Mouse (Mus musculus) hindbrain, embryonic 13.5 days (tissue): ENCODE results near the gene Rexo4. TPM values are rescaled to one million over a fixed set of nuclear protein-coding genes. Genes with fewer than 3 reads are reported as not detected.

ENCODE experiments used
- ATAC-seq: fragments of 200-750 bp; cut with Nextera tagmentation; 2 replicates; pipeline ENCODE4 v1.8.0; 2017; ENCODE audit warnings: moderate TSS enrichment; ENCODE audit not compliant: low FRiP score
- H3K27ac ChIP-seq: fragments of 300-500 bp; sonication (generic); 2 replicates; pipeline ENCODE4 v1.5.1; 2015; ENCODE audit warnings: inconsistent platforms, mild to moderate bottlenecking, moderate library complexity
- H3K27me3 ChIP-seq: fragments of 300-500 bp; sonication (generic); 2 replicates; pipeline ENCODE4 v1.6.1; 2015; ENCODE audit warnings: mild to moderate bottlenecking, inconsistent platforms
- H3K36me3 ChIP-seq: fragments of 300-500 bp; sonication (generic); 2 replicates; pipeline ENCODE4 v1.6.1; 2015; ENCODE audit warnings: mild to moderate bottlenecking, inconsistent platforms
- H3K4me1 ChIP-seq: fragments of 300-500 bp; sonication (generic); replicated peaks from 2 replicates; pipeline ENCODE4 v1.6.1; 2015; ENCODE audit warnings: inconsistent platforms
- H3K4me2 ChIP-seq: fragments of 300-500 bp; sonication (generic); 2 replicates; pipeline ENCODE4 v1.6.1; 2015; ENCODE audit warnings: inconsistent platforms, mild to moderate bottlenecking, moderate library complexity
- H3K4me3 ChIP-seq: fragments of 300-500 bp; sonication (generic); 2 replicates; pipeline ENCODE4 v1.5.1; 2015; ENCODE audit warnings: mild to moderate bottlenecking, inconsistent platforms
- H3K9ac ChIP-seq: fragments of 300-500 bp; sonication (generic); 2 replicates; pipeline ENCODE4 v1.6.1; 2015; ENCODE audit warnings: mild to moderate bottlenecking, inconsistent platforms
- H3K9me3 ChIP-seq: fragments of 300-500 bp; sonication (generic); 2 replicates; pipeline ENCODE4 v1.6.1; 2016; ENCODE audit warnings: inconsistent platforms
- WGBS: fragments of 180-500 bp; shearing (Covaris S2); methylation state at CpG from one replicate; pipeline ENCODE4 v1.1.7; 2015; 5-methylcytosine and 5-hydroxymethylcytosine counted together
- polyA plus RNA-seq: library from polyadenylated mRNA; unstranded; fragments of >200 nt; fragmentation: Nextera tagmentation; extraction: Ambion mirVana; gene quantifications from 2 replicates; pipeline ENCODE4 v1.2.1, GENCODE M21; 2015

Gene Rexo4
- polyA plus RNA-seq, 1 experiment from 2014 or later: 35.9 TPM

DNA sequence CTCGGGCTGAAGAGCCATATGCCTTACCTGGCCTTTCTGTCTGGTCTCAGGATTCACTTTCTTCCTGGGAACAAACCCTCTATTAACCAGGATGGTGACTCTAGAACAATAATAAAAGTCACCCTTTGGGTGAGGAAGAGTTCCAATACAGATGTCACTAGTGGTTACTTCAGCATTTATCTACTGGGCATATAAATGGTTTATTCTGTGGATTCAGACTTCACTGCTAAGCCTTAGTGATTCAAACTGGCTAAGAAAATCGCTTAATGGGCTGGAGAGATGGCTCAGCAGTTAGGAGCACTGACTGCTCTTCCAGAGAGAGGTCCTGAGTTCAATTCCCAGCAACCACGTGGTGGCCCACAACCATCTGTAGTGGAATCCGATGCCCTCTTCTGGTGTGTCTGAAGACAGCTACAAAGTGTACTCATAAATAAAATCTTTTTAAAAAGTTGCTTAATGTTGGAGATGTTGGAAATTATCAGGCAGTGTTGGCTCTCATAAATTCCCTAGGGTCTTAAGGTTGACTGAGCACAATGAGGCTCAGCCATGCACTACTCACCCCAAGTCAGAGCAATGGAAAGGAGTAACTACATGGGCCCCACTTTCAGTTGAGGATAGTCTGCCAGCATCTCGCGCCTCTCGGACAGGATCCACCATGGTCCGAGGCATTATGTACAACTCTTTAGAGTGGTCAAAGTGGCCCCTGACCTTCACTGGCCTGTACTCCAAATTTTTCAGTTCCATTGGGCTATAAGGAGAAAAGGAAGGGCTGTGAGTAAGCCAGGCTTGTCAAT, 49.8 kb downstream of the Rexo4 start:
- Histone ChIP-seq H3K4me3 (no peak overlapping the region), H3K9me3 (no peaks in the 10 kb centered on the region), H3K36me3 (peaks cover 52% of the 10 kb centered on the region), H3K27me3 (no peaks in the 10 kb centered on the region), H3K27ac (no peak overlapping the region), H3K9ac (no peak overlapping the region), H3K4me1 (peaks cover 58% of the 10 kb centered on the region), H3K4me2 (peak overlapping the region; percentile 100; the same call in 1 of the 2 replicates)
- ATAC-seq: no peak
- WGBS: 67% methylated on average over 8 of the region's 8 CpGs

DNA sequence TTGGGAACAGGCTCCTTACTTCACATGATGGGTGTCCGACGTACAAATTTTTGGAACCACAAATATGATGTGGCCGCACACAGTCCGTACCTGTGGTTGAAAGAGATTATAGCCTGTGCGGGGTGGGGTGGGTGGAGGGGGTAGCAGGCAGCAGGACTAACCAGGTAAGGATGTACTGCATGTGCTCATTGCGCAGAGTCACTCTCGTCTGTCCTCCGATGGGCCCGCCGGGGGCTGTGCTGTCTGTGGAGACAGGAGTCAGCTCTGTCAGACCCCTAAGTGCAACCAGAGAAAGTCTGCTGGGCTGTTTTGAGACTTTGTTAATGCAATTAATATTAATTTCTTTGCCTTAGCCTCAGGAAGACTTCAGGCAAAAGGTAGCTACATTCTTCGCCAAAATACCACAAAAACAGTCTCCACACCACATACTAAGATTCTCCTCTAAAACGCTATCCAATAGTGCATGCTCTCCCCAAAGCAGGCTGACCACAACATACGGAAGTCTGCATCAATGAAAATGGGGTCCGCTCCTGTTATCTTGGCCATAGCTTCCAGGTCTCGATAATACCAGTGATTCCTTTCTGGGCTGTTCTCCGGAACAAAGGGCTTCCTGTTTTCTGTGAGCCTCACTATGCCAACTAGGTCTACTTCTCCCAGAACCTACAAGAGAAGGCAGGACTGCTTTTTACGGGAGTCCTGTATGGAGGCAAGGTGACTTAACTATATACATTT, 50.6 kb downstream of the Rexo4 start:
- Histone ChIP-seq H3K4me2 (no peak overlapping the region), H3K9me3 (no peaks in the 10 kb centered on the region), H3K27ac (no peak overlapping the region), H3K4me3 (no peak overlapping the region), H3K9ac (no peak overlapping the region), H3K4me1 (peaks cover 65% of the 10 kb centered on the region), H3K27me3 (no peaks in the 10 kb centered on the region), H3K36me3 (peaks cover 45% of the 10 kb centered on the region)
- WGBS: 91% methylated on average over 17 of the region's 17 CpGs
- ATAC-seq: no peak

DNA sequence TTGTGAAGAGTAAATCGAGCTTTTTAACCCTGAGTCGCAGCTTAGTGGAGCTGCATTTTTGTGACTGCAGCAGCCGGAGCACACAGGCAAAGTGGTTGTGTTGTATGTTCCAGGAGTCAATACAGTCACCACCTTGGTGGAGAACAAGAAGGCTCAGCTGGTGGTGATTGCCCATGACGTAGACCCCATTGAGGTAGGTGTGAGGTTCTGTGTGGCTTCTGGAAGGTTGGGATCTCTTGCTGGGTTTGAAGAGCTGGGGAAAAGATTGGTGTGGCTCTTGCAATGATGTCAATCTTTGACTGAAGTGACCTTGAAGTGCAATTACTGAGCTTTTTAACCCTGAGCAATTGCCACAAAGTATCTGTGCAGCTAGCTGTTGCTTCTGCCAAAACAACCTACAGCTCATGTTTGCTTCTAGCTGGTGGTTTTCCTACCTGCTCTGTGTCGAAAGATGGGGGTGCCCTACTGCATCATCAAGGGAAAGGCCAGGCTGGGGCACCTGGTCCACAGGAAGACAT, 51.9 kb downstream of the Rexo4 start:
- ATAC-seq: no peak
- peaks cover 65% of the 10 kb centered on the region for H3K4me1 ChIP-seq
- no peak overlapping the region for H3K27ac ChIP-seq

DNA sequence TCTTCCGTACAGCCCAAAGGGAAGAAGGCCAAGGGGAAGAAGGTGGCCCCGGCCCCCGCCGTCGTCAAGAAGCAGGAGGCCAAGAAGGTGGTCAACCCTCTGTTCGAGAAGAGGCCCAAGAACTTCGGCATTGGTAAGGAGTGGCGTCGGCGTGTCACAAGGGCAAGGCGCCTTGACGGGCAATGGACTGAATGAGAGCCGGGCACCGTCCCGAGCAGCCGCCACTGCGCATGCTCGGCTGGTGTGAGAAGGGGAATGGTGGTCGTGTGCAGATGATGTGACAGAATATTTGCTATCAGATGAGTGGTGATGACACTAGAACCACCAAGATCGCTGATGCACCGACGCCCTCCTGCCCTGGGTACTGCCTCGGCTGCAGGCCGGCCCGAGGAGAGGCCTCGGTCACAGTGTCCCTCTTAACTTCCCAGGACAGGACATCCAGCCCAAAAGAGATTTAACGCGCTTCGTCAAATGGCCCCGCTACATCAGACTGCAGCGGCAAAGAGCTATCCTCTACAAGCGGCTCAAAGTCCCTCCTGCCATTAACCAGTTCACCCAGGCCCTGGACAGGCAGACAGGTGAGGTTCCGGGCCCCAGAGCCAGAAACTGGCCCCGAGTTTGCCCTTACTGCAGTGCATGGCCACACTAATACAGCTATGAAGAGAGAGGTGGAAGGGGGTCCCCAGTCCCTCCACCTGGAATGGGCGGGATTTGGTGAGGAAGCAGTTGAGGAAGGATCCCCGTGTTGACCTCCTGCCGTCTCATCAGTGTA, 53.0 kb downstream of the Rexo4 start:
- ATAC-seq: peak; percentile 44
- H3K4me2 ChIP-seq: peak overlapping the region; percentile 100
- under 1% methylated on average over 37 of the region's 37 CpGs for WGBS
- no peaks in the 10 kb centered on the region for H3K9me3 ChIP-seq
- peaks cover 59% of the 10 kb centered on the region for H3K4me1 ChIP-seq
- no peaks in the 10 kb centered on the region for H3K27me3 ChIP-seq
- H3K27ac ChIP-seq: peak overlapping the region; percentile 96
- H3K4me3 ChIP-seq: peak overlapping the region; percentile 85
- H3K9ac ChIP-seq: peak overlapping the region; percentile 99
- peaks cover 58% of the 10 kb centered on the region for H3K36me3 ChIP-seq

More for the DNA sequence above, 51.9 kb downstream of the Rexo4 start:
- Histone ChIP-seq H3K4me2 (peak overlapping the region; percentile 100), H3K9me3 (no peaks in the 10 kb centered on the region), H3K27me3 (no peaks in the 10 kb centered on the region), H3K9ac (peak overlapping the region; percentile 99), H3K36me3 (peaks cover 47% of the 10 kb centered on the region), H3K4me3 (peak overlapping the region; percentile 85)
- 77% methylated on average over 5 of the region's 5 CpGs for WGBS

DNA sequence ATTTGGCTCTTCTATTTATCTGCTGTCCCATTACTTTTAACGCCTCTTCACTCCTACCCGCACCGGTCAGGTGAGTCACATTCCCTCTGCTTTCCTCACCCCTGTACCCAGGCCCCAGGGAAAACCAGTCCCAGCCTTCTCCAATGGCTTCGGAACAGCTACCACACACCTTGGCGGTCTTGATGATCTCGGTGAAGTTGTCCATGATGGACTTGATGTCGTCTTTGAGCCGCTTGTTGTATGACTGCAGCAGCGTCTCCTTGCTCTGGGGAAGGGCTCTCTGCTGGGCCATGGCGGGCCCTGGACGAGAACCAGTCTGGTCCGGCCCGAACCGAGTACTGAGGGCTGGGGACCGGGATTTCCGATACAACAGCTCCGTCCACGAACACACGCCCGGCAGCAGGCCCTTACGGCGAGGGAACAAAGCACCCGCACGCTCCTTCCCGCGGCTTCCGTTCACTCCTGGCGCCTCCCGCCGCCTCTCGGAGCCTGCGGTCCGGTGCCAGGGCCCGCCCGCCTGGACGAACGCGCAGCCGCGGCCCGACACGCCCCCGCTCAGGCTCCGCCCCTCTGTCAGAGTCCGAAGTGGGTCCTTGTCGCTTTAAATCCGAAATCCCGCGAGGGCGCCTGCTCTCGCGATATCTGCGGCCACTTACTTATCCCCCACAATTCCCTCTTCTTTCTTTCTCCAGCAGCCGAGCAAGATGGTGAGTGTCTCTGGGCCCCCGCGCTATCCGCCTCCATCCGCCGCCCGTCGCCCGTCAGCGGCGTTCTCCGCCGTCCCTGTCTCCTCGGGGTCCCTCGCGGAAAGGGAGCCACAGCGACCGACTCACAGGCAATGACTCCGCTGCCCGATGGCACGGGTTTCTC, 53.8 kb downstream of the Rexo4 start, which contains the start of the genes Med22 and Rpl7a:
Gene Med22, minus strand, starts transcription at position 554 of the 870 bp plus-strand sequence.
Gene Rpl7a, plus strand, starts transcription at position 641 of the 870 bp plus-strand sequence.
- no peaks in the 10 kb centered on the region for H3K27me3 ChIP-seq
- ATAC-seq: peak; percentile 93
- H3K4me1 ChIP-seq: peaks cover 55% of the 10 kb centered on the region
- peaks cover 67% of the 10 kb centered on the region for H3K36me3 ChIP-seq
- H3K4me2 ChIP-seq: peak within 1 kb of the TSS; percentile 100
- H3K9ac ChIP-seq: peak within 1 kb of the TSS; percentile 99
- no peaks in the 10 kb centered on the region for H3K9me3 ChIP-seq
- H3K27ac ChIP-seq: peak within 1 kb of the TSS; percentile 96
- under 1% methylated on average over 73 of the region's 74 CpGs for WGBS
- peak within 1 kb of the TSS; percentile 85 for H3K4me3 ChIP-seq

DNA sequence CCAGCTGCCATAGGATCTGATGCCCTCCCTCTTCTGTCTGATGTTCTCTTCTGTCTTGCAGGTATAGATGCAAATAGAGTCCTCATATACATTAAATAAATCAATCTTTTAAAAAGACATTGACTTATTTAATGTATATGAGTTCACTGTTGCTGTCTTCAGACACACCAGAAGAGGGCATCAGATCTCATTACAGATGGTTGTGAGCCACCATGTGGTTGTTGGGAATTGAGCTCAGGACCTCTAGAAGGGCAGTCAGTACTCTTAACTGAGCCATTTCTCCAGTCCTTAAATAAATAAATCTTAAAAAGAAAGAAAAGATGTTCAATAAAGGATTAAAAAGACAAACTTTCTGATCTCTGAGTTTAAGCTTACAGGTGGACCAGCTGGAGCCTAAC, 54.8 kb downstream of the Rexo4 start:
- Histone ChIP-seq H3K4me3 (peak overlapping the region; percentile 85), H3K4me1 (peaks cover 46% of the 10 kb centered on the region), H3K27me3 (no peaks in the 10 kb centered on the region), H3K9ac (peak overlapping the region; percentile 90), H3K36me3 (peaks cover 71% of the 10 kb centered on the region), H3K4me2 (peak overlapping the region; percentile 70), H3K9me3 (no peaks in the 10 kb centered on the region), H3K27ac (0 out of 2 replicates have a peak overlapping the region, but pooled peaks have one; percentile 96)
- ATAC-seq: no peak

DNA sequence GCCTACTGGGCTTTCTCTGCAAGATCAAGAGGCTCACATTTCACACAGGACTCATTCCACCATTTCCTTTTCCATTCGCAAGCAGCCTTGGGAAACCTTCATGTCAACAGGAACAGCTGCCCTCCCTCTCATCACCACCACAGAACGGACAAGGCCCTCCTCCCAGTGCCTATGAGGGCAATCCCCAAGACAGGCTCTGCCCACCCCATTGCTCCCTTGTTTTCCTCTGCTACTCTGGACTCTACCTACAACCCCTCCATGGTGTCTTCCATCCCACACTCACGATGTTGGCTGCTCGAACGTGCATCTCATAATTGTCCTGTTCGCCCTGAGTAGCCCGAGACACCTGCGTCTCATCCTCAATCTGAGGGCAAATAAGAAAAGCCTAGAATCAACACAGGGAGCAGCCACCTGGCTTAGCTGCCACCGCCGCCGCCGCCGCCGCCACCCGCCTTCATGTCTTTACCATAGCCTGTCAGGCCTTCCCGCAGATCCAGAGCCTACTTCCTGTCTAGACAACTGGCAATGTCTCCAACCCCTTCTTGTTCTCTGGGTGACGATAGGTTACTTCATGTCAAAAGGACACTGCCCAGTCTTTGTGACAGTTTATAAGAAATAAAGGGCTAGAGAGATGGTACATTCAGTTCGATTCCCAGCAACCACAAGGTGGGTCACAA, 55.3 kb downstream of the Rexo4 start:
- Histone ChIP-seq H3K9ac (peak overlapping the region; percentile 90), H3K4me3 (peak overlapping the region; percentile 85), H3K36me3 (peaks cover 70% of the 10 kb centered on the region), H3K9me3 (no peaks in the 10 kb centered on the region), H3K27me3 (no peaks in the 10 kb centered on the region), H3K4me1 (peaks cover 50% of the 10 kb centered on the region), H3K27ac (no peak overlapping the region), H3K4me2 (peak overlapping the region; percentile 70)
- ATAC-seq: no peak
- WGBS: 92% methylated on average over 18 of the region's 18 CpGs

DNA sequence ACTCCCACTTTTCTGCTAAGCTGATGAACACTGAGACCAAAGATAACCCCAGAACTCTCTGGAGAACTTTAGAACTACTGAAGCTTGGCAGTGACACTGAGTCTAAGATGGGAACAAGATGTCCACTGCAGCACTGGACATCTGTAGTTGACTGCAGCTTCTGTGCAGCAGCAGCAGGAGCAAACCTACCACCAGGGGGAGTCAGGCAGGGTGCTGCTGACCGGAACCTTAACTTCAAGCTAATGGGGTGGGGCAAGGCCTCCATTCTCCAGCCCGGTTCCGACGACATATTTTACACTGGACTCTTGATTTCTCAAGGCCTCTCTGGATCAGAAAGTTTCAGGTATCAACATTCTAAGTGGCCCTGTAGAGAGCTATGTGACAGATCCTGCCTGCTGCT, 57.1 kb downstream of the Rexo4 start:
- no peaks in the 10 kb centered on the region for H3K9me3 ChIP-seq
- no peak overlapping the region for H3K27ac ChIP-seq
- H3K4me3 ChIP-seq: no peak overlapping the region
- H3K27me3 ChIP-seq: no peaks in the 10 kb centered on the region
- peaks cover 53% of the 10 kb centered on the region for H3K36me3 ChIP-seq
- WGBS: 67% methylated on average over 4 of the region's 4 CpGs
- H3K9ac ChIP-seq: 0 out of 2 replicates have a peak overlapping the region, but pooled peaks have one; percentile 90
- no peak overlapping the region for H3K4me2 ChIP-seq
- H3K4me1 ChIP-seq: peaks cover 50% of the 10 kb centered on the region
- ATAC-seq: no peak

DNA sequence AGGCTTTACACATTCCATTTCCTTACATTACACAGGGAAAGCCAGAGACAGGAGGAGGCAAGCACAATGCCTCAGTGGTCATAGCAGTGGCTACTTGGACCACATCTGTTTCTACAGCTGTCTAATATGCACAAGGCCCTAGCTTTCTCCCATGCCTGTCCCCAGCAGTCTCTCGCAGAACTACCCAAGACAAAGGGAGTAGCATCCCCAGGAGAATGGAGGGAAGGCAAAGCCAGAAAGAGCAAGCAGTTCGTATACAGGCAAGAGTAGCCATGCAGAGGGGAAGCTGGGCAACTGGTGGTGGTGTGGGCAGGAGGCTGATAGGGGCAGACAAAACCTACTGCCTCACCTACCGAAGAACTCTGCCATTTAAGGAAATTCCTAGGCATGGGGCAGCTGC, 57.8 kb downstream of the Rexo4 start:
- Histone ChIP-seq H3K9ac (0 out of 2 replicates have a peak overlapping the region, but pooled peaks have one; percentile 31), H3K27ac (no peak overlapping the region), H3K9me3 (no peaks in the 10 kb centered on the region), H3K4me3 (no peak overlapping the region), H3K27me3 (no peaks in the 10 kb centered on the region), H3K4me2 (no peak overlapping the region), H3K36me3 (peaks cover 46% of the 10 kb centered on the region), H3K4me1 (peaks cover 50% of the 10 kb centered on the region)
- no peak for ATAC-seq
- 93% methylated on average over 3 of the region's 3 CpGs for WGBS

DNA sequence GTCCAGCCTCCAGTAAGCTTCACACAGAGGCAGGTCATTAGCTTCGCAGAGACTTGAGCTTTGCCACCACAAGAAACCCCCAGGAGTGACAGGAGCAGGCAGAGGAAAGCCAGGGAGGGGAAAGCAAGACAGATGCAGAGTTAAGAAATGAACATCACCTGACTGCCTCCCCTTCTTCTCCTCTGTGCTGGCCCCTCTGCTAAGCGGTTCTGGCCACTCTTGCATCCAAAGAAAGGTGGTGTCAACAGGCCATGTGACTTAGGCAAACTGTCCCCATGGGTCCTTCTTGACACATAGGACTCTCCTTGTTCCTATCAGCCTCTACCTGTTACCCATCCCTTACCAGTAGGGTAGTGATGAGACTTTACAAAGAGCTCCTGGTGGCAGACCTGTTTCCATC, 58.2 kb downstream of the Rexo4 start:
- Histone ChIP-seq H3K4me3 (no peak overlapping the region), H3K4me2 (no peak overlapping the region), H3K9me3 (no peaks in the 10 kb centered on the region), H3K4me1 (peaks cover 55% of the 10 kb centered on the region), H3K9ac (no peak overlapping the region), H3K27ac (no peak overlapping the region), H3K36me3 (peaks cover 46% of the 10 kb centered on the region), H3K27me3 (no peaks in the 10 kb centered on the region)
- WGBS: 91% methylated on average over 2 of the region's 2 CpGs
- ATAC-seq: no peak
